Mouse (Mus musculus) spleen, adult 12 weeks (tissue): ENCODE data around the gene Cntrob.
"Not testable (repeated sequence)": the region's sequence is repeated elsewhere in the genome, so short reads cannot be mapped to it uniquely, and the experiment has no call there.

Source experiments
- DNase-seq: peaks from one replicate; pipeline ENCODE4 v3.0.0; 2022; ENCODE audit warnings: low spot score

Cntrob gene

DNA sequence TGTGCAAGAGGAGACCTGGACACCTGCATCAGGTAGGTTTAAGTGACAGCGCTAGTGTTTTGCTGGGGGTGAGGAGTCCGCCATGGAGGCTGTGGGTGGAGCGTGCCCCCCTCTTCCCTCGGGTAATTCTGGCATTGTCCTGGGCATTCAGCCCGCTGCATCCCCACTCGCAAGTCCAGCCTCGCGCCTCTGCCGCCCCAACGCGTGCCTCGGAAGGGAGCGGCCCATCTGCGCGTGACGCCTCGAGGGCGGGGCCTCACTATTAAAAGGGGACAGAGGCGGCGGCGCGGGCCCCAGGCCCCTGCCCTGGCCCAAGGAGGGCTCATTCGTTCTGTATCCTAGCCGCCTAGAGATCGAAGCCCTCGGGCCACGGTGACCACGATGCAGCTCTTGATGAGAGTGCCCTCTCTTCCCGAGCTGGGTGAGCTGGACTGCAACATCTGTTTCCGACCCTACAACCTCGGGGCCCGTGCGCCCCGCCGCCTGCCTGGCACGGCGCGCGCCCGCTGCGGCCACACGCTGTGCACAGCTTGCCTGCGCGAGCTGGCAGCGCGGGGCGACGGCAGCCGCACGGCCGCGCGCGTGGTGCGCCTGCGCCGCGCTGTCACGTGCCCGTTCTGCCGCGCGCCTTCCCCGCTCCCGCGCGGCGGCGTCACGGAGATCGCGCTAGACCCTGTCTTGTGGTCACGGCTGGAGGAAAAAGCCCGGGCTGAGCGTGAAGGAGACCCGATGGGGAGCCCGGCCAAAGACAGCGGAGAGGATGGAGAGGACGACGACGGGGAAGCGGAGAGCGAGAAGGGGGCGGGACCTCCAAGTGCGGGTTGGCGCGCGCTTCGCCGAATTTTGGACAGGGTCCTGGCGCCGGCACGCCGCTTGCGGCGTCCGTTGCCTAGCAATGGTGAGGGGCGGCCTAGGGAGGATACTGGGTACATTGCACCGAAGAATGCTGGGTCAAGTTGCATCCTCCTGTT, 16.9 kb upstream of the Cntrob start, which contains the start of gene Rnf227:
Gene Rnf227, plus strand, starts transcription at position 301 of the 971 bp plus-strand sequence.
- peak; percentile 34 for DNase-seq

DNA sequence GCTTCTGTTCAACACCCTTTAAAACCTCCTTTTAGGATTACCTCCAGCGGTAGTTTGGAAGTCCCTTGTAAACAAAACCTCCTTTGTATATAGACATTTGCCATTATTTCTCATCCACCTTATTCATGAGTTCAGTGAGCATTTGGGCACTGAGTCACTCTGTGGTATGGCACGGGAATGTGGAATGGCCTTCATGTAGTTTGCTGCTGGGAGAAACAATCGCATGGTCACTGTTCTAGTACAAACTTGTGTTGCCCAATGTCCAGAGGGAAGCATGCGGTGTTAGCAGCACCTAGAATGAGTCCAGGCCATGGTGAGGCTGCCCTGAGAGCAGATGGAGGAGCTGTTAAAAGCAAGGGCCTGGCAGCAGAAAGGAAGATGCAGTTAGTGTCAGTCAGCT, 11.2 kb upstream of the Cntrob start:
- DNase-seq: no peak

DNA sequence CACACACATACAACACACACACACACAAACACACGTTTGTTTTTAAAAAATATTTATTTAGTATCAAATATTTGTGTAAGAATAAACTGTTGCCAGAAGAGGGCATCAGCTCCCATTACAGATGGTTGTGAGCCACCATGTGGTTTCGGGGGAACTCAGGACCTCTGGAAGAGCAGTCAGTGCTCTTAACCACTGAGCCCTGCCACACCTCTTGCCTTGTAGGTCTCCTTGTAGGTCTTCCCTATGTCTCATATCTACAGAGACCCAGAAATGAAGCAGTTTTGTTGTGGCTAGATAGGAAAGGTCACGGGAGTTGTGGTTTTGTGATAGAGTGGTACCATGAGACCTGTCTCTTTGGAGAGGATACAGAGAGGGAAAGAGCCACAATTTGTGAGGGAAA, 10.3 kb upstream of the Cntrob start:
- DNase-seq: no peak

DNA sequence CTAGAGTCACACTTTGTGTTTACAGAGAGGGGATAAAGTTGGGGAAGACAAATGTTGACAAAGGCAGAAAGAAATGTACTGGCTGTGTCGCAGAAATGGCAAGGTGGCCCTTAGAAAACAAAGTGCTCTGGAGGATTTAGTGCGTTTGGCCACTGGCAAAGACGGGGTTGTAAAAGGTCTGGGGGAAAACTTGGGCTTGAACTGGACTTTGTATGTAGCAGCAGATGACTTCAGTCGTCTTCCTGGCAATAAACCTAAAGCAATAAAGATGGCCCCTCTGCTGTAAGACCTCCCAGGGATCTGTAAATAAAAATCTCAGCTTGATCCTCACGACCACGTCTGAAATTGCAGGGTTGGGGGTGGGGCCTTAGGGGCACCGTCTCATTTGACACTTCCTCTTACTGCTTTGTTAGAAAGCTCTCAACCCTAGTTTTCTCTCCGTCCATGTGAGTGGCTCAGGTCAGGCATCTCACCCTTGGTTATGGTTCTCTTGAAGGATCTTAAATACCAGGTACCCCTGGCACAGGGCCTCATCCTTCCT, 9.2 kb upstream of the Cntrob start:
- DNase-seq: no peak

DNA sequence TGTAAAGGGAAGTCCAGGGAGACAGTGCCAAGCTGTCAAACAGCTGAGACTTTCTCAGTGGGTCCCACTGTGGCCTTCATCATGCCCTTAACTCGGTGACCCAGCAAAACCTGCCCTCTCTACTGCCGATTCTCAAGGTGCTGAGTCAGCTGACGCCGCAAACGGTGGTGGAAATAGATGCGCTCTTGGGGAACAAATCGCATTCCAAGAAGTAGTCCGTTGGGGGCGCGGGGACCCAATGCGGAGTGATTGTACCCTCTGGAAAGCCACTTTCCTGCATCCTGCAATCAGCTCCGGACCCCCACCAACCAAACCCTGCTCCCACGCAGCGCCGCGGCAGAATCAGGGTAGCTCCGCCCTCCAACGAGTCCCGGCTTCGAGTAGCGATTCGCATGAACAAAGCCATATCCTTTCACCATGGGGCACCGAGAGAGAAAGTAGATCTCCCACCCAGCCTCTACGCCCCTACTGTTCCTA, 8.4 kb upstream of the Cntrob start:
- DNase-seq: no peak

DNA sequence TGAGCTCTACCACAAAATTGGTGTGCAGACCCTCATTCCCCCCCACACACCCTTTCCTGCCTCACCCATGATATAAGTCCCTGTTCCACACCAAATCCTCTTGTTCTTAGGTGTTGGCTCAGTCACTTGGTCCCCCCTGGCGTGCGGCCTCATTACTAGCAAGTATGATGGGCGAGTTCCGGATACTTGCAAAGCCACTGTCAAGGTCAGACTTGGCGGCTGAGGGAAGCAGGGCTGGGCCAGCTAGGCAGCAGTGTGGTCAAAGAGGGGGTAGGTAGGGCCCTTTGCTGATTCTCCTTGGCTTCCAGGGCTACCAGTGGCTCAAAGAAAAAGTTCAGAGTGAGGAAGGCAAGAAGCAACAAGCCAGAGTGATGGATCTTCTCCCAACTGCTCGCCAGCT, 7.6 kb upstream of the Cntrob start:
- DNase-seq: no peak

DNA sequence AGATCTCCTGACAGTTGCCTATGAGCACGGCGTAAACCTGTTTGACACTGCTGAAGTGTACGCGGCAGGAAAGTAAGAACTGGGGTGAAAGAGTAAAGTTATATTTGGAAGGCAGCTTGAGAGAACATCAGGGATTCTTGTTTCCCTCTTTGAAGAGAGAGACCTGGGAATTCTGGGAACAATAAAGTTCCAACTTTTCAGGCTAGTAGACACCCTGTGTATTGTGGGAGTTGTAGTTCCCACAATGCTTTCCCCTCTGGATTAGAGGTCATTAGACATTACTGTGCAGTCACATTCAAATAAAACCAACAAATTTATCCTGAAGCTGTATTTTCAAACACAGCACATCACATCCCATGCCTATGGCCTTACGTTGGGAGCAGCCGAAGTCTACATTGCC, 4.9 kb upstream of the Cntrob start:
- no peak for DNase-seq

DNA sequence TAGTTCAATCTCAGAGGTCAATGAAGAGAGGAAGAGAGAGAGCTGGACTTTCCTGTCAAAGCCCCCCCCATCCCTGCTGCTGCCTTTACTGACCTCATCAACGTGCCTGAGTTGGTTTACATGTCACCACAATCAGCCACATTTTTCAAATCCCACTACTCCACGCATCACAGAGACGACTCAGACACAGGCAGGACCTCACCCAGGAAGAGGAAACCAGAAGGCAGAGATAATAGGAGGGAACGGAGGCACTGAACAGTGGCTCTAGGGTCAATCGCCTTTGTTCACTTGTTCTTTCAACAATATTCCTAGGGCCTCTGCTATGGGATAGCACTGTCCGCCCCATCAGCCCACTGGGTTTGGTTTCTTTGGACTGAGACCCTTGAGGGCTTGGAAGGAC, 4.1 kb upstream of the Cntrob start:
- DNase-seq: no peak

DNA sequence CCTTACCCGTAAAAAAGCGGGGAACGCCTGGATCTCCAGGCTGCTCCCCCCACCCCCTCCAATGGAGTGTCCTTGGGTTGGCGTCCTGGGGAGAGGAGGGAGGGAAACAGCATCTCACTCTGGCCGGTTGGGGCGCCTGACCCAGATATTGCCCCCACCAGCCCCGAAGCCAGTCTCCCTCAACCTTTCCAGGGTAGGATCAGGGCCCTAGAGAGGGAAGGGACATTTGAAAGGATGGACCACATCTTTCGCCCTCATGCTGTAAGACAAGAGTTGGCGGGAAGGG, 3.5 kb upstream of the Cntrob start:
- DNase-seq: no peak

DNA sequence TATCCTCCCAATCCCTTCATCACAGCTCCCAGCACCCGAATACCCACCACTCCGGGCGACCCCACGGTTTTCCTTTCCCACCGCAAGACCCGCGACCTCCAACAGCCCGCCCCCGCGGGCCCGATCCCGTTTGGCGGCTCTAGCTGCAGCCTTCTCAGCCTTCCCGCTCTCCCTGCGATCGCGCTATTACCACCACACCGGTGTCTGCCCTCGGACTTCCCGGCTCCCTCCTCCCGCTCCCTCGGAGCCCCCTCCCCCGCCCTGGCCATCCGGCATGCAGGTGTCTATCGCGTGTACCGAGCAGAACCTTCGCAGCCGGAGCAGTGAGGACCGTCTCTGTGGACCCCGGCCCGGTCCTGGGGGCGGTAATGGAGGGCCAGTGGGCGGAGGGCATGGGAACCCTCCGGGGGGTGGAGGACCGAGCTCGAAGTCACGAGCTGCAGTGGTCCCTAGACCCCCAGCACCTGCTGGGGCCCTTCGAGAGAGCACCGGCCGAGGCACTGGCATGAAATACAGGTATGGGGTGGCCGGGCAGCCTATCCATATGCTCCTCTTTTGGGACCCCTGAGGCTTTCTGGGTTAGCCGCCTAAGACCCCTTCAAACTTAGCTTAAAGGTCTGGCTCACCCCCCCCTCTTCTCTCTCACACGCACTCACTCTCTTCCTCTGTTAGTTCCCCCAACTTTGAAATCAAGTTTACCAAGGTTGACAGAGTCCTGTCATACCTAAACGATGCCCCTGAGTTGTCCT, 3.0 kb upstream of the Cntrob start:
- DNase-seq: no peak

DNA sequence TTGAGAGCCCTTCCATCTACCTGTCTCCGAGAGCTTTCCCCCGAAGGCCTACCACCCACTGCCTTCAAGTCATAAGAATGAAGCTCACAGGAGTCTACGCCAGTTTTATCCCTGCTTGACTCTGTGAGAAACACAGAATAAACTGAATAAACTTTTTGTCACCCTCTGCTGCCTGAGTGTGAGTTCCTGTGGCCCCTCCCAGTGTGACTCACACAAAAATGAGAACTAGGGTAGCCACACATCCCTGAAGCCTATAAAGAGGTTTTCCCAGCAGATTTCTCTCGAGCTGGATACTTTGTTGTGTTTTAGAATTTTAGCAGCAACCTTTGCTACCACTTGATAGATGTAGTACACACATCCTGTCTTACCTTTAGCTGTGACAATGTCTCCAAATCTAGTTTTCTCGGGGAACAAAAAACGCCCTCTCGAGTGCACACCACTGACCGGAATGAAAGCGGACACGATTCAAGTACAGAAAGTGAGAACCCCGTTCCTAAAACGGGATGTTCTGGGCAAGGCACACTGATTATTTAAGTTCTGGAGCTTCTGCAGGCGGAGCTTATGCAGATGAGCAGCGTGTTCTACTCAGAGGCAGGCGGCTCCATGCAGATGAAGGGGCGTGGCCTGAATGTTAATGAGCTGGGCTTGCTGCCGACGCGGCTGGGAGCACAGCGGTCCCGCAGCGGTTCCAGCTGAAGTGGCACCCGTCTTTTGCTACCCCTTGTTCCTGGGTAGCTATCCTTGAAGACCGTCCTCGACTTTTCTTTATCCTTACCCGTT, 2.2 kb upstream of the Cntrob start, which contains the start of gene Kcnab3:
Gene Kcnab3, plus strand, starts transcription at position 631 of the 780 bp plus-strand sequence.
- peak; percentile 78 for DNase-seq

DNA sequence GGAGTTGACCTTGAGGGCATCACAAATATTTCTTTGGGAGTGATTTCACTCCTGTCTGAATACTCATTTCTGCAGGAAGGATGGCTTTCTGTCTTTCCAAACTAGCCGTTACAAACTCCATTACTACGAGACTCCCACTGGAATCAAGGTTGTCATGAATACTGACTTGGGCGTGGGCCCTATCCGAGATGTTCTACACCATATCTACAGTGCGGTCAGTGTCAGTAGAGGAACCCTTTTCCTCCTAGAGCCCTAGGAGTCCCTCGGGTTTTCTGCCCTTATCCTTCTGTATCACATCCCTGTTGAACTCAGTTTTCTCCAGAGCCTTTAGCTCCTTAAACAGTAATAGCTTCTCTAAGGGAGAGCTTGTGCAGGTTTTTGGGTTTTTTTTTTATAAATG, 1.2 kb upstream of the Cntrob start:
- DNase-seq: no peak

DNA sequence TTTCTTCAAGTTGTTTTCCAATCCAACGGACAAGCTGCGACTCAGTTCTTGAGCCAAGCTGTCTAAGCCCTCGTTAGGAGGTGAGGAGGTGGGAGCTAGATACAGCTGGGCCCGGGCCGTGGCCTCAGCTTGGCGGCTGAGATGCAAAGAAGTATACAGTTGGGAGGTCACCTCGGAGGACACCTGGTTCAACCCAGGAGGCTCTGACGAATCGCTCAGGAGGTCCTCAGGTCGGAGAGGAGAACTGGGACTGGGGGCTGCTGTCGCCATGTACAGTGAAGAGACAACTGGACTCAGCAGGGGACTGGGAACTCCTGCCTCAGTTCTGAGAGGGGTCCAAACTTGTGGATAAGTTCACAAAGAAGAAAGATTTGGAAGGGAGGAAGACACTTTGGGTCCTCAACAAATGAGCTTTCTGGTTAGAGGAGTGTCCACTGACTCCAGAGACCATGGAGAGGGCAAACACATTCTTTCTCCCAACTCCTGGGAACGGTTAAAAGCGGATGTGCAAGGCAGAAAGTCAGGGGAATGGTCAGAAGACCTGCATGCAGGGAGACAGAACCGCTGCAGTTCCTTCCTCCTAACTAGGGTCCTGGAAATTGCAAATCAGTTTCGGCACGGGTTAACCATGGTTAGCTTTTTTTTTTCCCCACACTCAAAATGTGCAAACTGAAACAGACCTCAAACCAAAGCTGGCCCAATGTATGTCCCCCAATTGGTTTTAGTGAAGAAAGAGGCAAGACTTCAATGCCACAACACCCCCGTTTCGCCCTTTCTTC, 693 bp downstream of the Cntrob start:
- peak; percentile 22 for DNase-seq

DNA sequence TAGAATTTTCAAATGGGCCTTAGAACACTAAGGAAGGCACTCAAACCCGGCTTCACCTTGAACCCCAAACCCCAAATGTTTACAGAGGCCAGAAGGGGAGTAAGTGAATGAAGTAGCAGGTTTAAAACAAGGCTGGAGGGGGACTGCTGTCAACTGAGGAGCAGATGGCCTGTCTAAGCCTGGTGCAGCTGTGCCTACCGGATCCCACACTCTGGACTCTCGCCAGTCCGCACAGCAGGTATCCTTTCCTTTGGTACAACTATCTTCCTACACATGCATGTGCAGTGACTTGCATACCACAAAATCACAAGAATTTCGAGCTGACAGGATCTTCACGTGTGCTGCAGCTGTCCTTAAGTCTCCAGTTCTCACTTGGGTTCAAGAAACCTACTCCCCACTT, 1.6 kb downstream of the Cntrob start:
- DNase-seq: no peak

DNA sequence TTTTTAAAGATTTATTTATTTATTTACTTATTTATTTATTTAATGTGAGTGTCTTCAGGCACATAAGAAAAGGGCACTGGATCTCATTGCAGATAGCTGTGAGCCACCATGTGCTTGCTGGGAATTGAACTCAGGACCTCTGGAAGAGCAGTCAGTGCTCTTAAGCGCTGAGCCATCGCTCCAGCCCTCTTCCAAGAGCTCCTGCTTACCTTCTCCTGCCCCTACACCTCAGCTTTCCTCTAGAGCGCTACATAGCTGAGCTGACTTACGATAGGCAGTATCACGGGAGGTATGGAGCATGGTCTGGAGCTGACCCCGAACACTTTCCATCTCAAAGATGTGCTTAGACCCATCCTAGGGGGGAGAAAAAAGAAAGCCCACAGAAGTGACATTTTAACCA, 2.0 kb downstream of the Cntrob start:
- no peak for DNase-seq

DNA sequence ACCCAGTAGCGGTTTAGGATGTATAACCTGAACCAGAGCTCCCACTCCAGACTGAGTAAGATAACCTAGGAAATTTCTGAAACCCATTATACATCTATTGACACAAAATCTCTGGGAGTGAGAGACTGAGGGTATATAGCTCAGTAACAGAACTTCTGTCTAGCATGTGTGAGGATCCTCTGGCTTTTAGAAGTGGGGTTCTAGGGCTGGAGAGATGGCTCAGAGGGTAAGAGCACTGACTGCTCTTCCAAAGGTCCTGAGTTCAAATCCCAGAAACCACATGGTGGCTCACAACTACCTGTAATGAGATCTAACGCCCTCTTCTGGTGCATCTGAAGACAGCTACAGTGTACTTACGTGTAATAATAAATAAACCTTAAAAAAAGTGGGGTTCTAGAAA, 5.6 kb downstream of the Cntrob start:
- DNase-seq: not testable (repeated sequence)

DNA sequence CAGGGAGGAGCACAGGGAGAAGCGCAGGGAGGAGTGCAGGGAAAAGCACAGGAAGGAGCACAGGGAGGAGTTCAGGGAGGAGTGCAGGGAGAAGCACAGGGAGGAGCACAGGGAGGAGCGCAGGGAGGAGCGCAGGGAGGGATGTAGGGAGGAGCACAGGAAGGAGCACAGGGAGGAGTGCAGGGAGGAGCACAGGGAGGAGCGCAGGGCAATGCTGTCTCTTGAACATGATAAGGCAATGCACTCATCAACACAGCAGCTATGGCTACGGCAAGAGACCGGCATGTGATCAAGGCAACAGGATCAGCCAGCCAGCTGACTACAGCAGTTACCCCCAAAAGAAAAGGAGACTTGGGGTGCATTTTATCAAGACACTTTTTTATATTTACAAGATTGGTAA, 7.2 kb downstream of the Cntrob start:
- no peak for DNase-seq

DNA sequence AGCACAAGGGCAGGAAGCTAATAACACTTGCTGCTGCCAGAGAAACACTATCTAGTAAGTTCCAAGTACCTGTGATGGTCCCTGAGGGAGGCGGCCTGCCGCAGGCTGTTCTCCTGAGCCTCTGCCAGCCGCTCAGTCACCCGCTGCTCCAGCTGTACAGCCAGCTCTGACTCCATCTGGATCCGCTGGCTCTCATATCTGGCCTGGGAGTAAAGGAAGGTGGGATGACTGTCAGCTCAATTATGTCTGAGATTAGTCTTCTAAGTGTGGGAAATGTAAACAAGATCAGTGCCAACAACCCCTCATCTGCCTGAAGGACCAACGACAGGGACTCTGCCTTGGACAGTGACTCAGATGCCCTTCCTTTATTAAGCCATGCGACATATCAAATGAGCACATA, 12.3 kb downstream of the Cntrob start:
- DNase-seq: no peak

DNA sequence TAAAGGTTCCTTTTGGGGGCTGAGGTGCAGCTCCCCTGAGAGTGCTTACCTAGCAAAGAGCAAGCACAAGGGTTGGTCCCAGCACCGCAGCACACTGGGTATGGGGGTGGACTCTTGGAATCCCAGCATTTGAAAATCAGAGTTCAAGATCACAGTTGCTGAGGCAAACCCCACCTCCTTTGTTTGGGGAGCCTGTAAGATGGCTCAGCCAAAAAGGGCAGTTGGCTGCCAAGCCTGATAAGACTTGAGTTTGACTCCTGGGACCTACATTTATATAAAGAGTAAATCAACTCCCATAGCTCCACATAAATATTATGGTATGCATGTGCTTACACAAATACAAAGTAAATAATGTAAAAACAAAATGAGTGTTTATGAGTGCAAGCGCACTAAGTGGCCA, 17.5 kb downstream of the Cntrob start:
- DNase-seq: no peak

DNA sequence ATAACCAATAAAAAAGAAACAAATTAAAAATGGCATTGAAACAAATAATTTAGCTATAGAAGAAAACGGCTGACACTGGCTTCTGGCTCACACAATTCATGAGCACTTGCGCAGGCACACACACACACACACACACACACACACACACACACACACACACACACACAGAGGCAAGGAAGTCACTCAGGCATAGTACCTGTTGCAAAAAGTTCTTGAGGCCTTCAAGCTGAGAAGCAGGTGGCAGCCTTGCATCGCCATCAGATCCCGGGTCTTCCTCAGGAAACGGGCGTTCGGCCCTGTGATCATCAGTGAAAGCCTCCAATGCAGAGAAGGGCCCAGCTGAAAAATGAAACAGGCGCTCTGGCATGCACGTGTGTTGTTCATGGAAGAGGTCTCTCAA, 18.3 kb downstream of the Cntrob start:
- DNase-seq: no peak

DNA sequence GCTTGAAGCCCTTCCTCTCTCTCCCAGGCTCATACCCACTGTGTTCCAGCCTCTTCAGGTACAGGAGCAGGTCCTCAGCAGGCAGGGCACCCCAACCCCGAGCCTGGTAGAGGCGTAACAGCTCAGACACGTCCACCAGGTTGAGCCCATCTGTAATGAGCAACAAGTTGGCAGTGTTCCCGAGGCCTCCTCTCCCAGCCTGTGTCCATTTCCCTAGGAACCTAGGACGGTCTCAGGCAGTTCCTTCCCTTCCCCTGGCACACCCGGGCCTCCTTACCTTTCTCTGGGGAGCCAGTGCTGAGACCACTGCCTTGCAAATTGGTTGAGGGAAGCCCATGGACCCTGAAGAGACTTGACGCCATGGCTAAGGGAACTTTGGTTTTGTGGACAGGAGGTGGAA, 20.8 kb downstream of the Cntrob start:
- no peak for DNase-seq
